Mouse (Mus musculus) heart, embryonic 15.5 days (tissue): ENCODE data around the gene Fam76a. TPM values are rescaled to one million over a fixed set of nuclear protein-coding genes. Genes with fewer than 3 reads are reported as not detected.

ENCODE experiments used
- ATAC-seq: fragments of 200-750 bp; cut with Nextera tagmentation; replicated peaks from 2 replicates; pipeline ENCODE4 v1.8.0; 2017; ENCODE audit warnings: low read depth, moderate TSS enrichment; ENCODE audit not compliant: insufficient number of reproducible peaks, insufficient read depth, low FRiP score
- H3K27ac ChIP-seq: fragments of 300-500 bp; sonication (generic); 2 replicates; pipeline ENCODE4 v1.5.1; 2015; ENCODE audit warnings: mild to moderate bottlenecking, inconsistent platforms
- H3K27me3 ChIP-seq: fragments of 300-500 bp; sonication (generic); 2 replicates; pipeline ENCODE4 v1.6.1; 2015; ENCODE audit warnings: inconsistent platforms
- H3K36me3 ChIP-seq: fragments of 300-500 bp; sonication (generic); 2 replicates; pipeline ENCODE4 v1.6.1; 2015; ENCODE audit warnings: mild to moderate bottlenecking, inconsistent platforms
- H3K4me1 ChIP-seq: fragments of 300-500 bp; sonication (generic); replicated peaks from 2 replicates; pipeline ENCODE4 v1.6.1; 2015; ENCODE audit warnings: inconsistent platforms
- H3K4me2 ChIP-seq: fragments of 300-500 bp; sonication (generic); 2 replicates; pipeline ENCODE4 v1.6.1; 2015; ENCODE audit warnings: inconsistent platforms, mild to moderate bottlenecking, moderate library complexity
- H3K4me3 ChIP-seq: fragments of 300-500 bp; sonication (generic); 2 replicates; pipeline ENCODE4 v1.5.1; 2015; ENCODE audit warnings: mild to moderate bottlenecking, inconsistent platforms
- H3K9ac ChIP-seq: fragments of 300-500 bp; sonication (generic); 2 replicates; pipeline ENCODE4 v1.6.1; 2015; ENCODE audit warnings: mild to moderate bottlenecking, inconsistent platforms
- H3K9me3 ChIP-seq: fragments of 300-500 bp; sonication (generic); replicated peaks from 2 replicates; pipeline ENCODE4 v1.6.1; 2016; ENCODE audit warnings: inconsistent platforms
- WGBS: fragments of 180-500 bp; shearing (Covaris S2); methylation state at CpG from one replicate; pipeline ENCODE4 v1.1.7; 2015; ENCODE audit warnings: mixed read lengths; 5-methylcytosine and 5-hydroxymethylcytosine counted together
- polyA plus RNA-seq: library from polyadenylated mRNA; unstranded; fragments of >200 nt; fragmentation: Nextera tagmentation; extraction: Ambion mirVana; gene quantifications from 2 replicates; pipeline ENCODE4 v1.2.1, GENCODE M21; 2015

Gene Fam76a
- polyA plus RNA-seq, 1 experiment from 2014 or later: 37.0 TPM

GRCm38 (mm10) chr4:132874363-132875097 is 47.8 kb downstream of the Fam76a start:
- 82% methylated on average over 7 of the region's 7 CpGs for WGBS
- Histone ChIP-seq H3K36me3 (peaks cover 20% of the 10 kb centered on the region), H3K4me2 (no peak overlapping the region), H3K9me3 (no peaks in the 10 kb centered on the region), H3K27me3 (no peaks in the 10 kb centered on the region), H3K4me3 (no peak overlapping the region), H3K4me1 (peaks cover 26% of the 10 kb centered on the region), H3K27ac (peak overlapping the region; percentile 58), H3K9ac (no peak overlapping the region)
- no peak for ATAC-seq

- H3K27me3 ChIP-seq: no peaks in the 10 kb centered on the region
- H3K4me1 ChIP-seq: peaks cover 26% of the 10 kb centered on the region
- 47% methylated on average over 11 of the region's 11 CpGs for WGBS
- H3K27ac ChIP-seq: peak overlapping the region; percentile 58
- no peak overlapping the region for H3K4me3 ChIP-seq
- H3K36me3 ChIP-seq: peaks cover 28% of the 10 kb centered on the region
- no peaks in the 10 kb centered on the region for H3K9me3 ChIP-seq
- ATAC-seq: peak; percentile 67; the same call in 1 of the 2 replicates
- no peak overlapping the region for H3K9ac ChIP-seq
- H3K4me2 ChIP-seq: no peak overlapping the region
Measured at GRCm38 (mm10) chr4:132873481-132874362, 48.6 kb downstream of the Fam76a start.

GRCm38 (mm10) chr4:132871116-132871515 is 51.2 kb downstream of the Fam76a start:
- no peak overlapping the region for H3K27ac ChIP-seq
- no peaks in the 10 kb centered on the region for H3K9me3 ChIP-seq
- no peak overlapping the region for H3K4me3 ChIP-seq
- no peak overlapping the region for H3K9ac ChIP-seq
- no peak overlapping the region for H3K4me2 ChIP-seq
- H3K27me3 ChIP-seq: no peaks in the 10 kb centered on the region
- no peak for ATAC-seq
- WGBS: 90% methylated on average over 3 of the region's 3 CpGs
- peaks cover 54% of the 10 kb centered on the region for H3K36me3 ChIP-seq
- peaks cover 26% of the 10 kb centered on the region for H3K4me1 ChIP-seq

- H3K36me3 ChIP-seq: peaks cover 77% of the 10 kb centered on the region
- no peaks in the 10 kb centered on the region for H3K27me3 ChIP-seq
- H3K4me2 ChIP-seq: no peak overlapping the region
- peaks cover 4% of the 10 kb centered on the region for H3K4me1 ChIP-seq
- H3K9ac ChIP-seq: no peak overlapping the region
- no peak overlapping the region for H3K27ac ChIP-seq
- no peaks in the 10 kb centered on the region for H3K9me3 ChIP-seq
- no peak for ATAC-seq
- no peak overlapping the region for H3K4me3 ChIP-seq
- WGBS: 91% methylated on average over 2 of the region's 2 CpGs
Measured at GRCm38 (mm10) chr4:132864856-132865255, 57.5 kb downstream of the Fam76a start.

- Histone ChIP-seq H3K4me1 (no peaks in the 10 kb centered on the region), H3K27ac (no peak overlapping the region), H3K9ac (no peak overlapping the region), H3K36me3 (peaks cover 74% of the 10 kb centered on the region), H3K27me3 (no peaks in the 10 kb centered on the region), H3K4me3 (no peak overlapping the region), H3K4me2 (no peak overlapping the region), H3K9me3 (no peaks in the 10 kb centered on the region)
- ATAC-seq: no peak
- 93% methylated on average over 13 of the region's 13 CpGs for WGBS
Measured at GRCm38 (mm10) chr4:132863012-132863411, 59.3 kb downstream of the Fam76a start.

GRCm38 (mm10) chr4:132860880-132861279 is 61.5 kb downstream of the Fam76a start:
- H3K27ac ChIP-seq: no peak overlapping the region
- no peak overlapping the region for H3K4me2 ChIP-seq
- ATAC-seq: no peak
- peaks cover 74% of the 10 kb centered on the region for H3K36me3 ChIP-seq
- H3K9ac ChIP-seq: no peak overlapping the region
- no peak overlapping the region for H3K4me3 ChIP-seq
- no peaks in the 10 kb centered on the region for H3K9me3 ChIP-seq
- no peaks in the 10 kb centered on the region for H3K4me1 ChIP-seq
- WGBS: 91% methylated on average over 1 of the region's 1 CpGs
- H3K27me3 ChIP-seq: no peaks in the 10 kb centered on the region

Other genes starting within 250 kb of the Fam76a start
- 2.1 and 4.8 TPM in 2 replicates for gene Xkr8, start 190.0 kb downstream of the Fam76a start, polyA plus RNA-seq
- gene Smpdl3b, start 165.3 kb downstream of the Fam76a start, polyA plus RNA-seq: 3.5 and 4.4 TPM in 2 replicates
- gene Rpa2, start 154.2 kb downstream of the Fam76a start, polyA plus RNA-seq: 60.8 and 71.2 TPM in 2 replicates
- gene Themis2, start 126.2 kb downstream of the Fam76a start, polyA plus RNA-seq: 0.94 and 1.9 TPM in 2 replicates
- gene Ppp1r8, start 79.4 kb downstream of the Fam76a start, polyA plus RNA-seq: 25.7 and 30.4 TPM in 2 replicates
- 51.9 and 52.0 TPM in 2 replicates for gene Stx12, start 38.0 kb downstream of the Fam76a start, polyA plus RNA-seq
- gene Fgr, start 51.5 kb upstream of the Fam76a start, polyA plus RNA-seq: 0.42 and 1.0 TPM in 2 replicates
- gene Ahdc1, start 88.7 kb upstream of the Fam76a start, polyA plus RNA-seq: 6.3 and 8.5 TPM in 2 replicates
- 67.3 and 72.8 TPM in 2 replicates for gene Wasf2, start 207.9 kb upstream of the Fam76a start, polyA plus RNA-seq